Mouse (Mus musculus): ENCODE measurements around the gene Rnf212b. TPM values are rescaled to one million over a fixed set of nuclear protein-coding genes. Genes with fewer than 3 reads are reported as not detected.

Gene Rnf212b
- total and polyA plus RNA-seq, 2 experiments from 2014 or later, result 0.15 TPM; not detected in 1

DNA sequence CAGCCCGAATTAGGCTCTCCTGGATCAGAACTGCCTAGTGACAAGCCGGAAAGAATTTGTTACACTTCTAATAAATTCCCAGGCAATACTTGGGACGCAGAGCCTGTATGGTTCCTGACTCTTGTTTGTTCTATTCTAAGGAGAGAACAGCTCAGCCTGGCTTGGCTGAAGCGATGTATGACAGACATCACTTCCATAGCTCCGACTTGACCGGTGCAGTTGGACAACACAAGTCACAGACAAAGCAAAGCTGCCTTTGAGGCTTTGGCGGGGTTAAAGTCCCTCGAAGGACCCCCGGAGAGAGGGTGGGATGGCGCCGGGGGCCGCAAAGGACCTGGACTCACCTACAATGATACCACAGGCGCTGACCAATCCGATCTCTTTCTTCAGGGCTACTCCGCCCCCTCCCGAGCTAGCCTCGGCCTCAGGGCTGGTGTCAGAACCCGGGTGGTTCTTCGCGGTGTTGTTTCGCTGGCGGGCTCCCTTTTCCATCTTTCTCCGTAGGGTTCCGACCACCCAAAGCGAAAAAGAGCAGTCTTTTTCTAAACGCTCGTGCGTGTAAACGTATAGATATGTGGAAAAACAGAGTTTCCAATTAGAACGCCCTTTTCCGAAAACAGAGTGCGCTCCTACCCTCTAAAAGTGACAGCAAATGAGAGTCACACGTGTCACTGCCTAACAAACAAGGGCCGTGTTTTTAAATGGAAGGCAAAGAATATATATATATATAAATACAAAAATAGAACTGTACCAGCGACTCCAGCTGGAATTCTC lies 32.9 kb upstream of the Rnf212b start:
- H3K4me3 ChIP-seq (ENCODE audit: low read depth, low read length), result peak overlapping the region; percentile 63
- TF ChIP-seq EP300 (IDR thresholded peaks at IDR 0.05; ENCODE audit: low read depth) (no peak), CTCF (IDR thresholded peaks at IDR 0.05; ENCODE audit: low read depth) (no peak)
- H3K9me3 ChIP-seq (replicated peaks; ENCODE audit: control insufficient read depth, low read length), result no peaks in the 10 kb centered on the region
- ATAC-seq (ENCODE audit: insufficient read depth, low read depth) (peak; percentile 52; the same call in 1 of the 2 replicates), DNase-seq (ENCODE audit: low spot score) (no peak)
- peak overlapping the region; percentile 58 for H3K9ac ChIP-seq (replicated peaks; ENCODE audit: low read depth, low read length)
- WGBS, result 3% methylated on average over 35 of the region's 35 CpGs
- peaks cover 5% of the 10 kb centered on the region; the same call in 1 of the 2 replicates for H3K27me3 ChIP-seq (ENCODE audit: control insufficient read depth, insufficient read depth, low read length)
- H3K36me3 ChIP-seq (replicated peaks; ENCODE audit: control insufficient read depth, insufficient read depth, low read length), result no peaks in the 10 kb centered on the region
- H3K27ac ChIP-seq (ENCODE audit: low read depth), result no peak overlapping the region
- H3K4me1 ChIP-seq (ENCODE audit: control insufficient read depth, insufficient read depth), result 0 out of 2 replicates have a peak, but pooled peaks cover 8% of the 10 kb centered on the region
- H3K4me2 ChIP-seq (ENCODE audit: low read depth, low read length), result peak overlapping the region; percentile 92

DNA sequence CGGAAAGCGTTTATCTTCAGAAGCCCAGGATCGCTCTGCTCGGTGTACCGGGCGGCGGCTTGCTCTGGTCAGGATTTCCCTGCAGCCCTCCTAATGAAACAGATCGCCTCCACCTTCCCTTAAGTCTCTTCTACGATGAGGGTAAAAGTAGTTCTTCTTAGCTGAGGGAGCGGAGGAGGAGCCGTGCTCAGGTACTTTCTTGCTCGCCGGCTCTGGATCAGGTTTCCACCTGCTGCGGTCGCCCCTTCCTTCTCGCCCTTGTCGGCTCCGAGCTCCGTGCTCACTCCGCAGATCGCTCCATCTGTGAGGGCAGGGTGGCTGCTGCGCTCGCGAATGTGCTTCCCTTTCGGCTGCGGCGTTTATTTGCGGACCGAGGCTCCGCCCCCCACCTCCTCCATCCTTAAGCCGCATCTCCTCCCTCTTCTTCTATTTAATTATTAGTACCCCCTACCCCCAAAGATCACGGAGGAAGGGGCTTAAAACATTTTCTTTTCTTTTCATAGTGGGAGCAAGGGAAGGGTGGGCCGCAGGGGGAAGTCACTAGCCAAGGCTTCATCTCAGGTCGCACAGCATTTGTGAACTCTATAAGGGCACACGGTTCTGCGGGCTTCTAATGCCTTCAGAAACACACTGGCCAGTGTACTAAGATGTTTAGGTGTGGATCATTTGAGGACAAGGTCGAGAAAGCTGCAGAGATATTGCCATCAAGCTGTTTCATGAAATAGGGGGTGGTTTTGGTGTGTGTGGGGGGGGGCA lies 32.2 kb upstream of the Rnf212b start, which contains the start of gene Slc7a8:
Gene Slc7a8 (minus strand): TSS at position 337 of the 756 bp plus-strand sequence.
- Histone ChIP-seq H3K27me3 (ENCODE audit: control insufficient read depth, insufficient read depth, low read length) (peaks cover 5% of the 10 kb centered on the region; the same call in 1 of the 2 replicates), H3K27ac (ENCODE audit: low read depth) (no peak within 1 kb of the TSS), H3K9me3 (replicated peaks; ENCODE audit: control insufficient read depth, low read length) (no peaks in the 10 kb centered on the region), H3K4me2 (ENCODE audit: low read depth, low read length) (peak within 1 kb of the TSS; percentile 92), H3K9ac (replicated peaks; ENCODE audit: low read depth, low read length) (peak within 1 kb of the TSS; percentile 58), H3K36me3 (replicated peaks; ENCODE audit: control insufficient read depth, insufficient read depth, low read length) (no peaks in the 10 kb centered on the region), H3K4me3 (ENCODE audit: low read depth, low read length) (peak within 1 kb of the TSS; percentile 63), H3K4me1 (ENCODE audit: control insufficient read depth, insufficient read depth) (0 out of 2 replicates have a peak, but pooled peaks cover 8% of the 10 kb centered on the region)
- TF ChIP-seq EP300 (IDR thresholded peaks at IDR 0.05; ENCODE audit: low read depth) (no peak), CTCF (IDR thresholded peaks at IDR 0.05; ENCODE audit: low read depth) (no peak)
- WGBS, result 5% methylated on average over 37 of the region's 37 CpGs
- ATAC-seq (ENCODE audit: insufficient read depth, low read depth) (peak; percentile 52; the same call in 1 of the 2 replicates), DNase-seq (ENCODE audit: low spot score) (peak; percentile 20)

- Histone ChIP-seq H3K36me3 (replicated peaks; ENCODE audit: control insufficient read depth, insufficient read depth, low read length) (no peaks in the 10 kb centered on the region), H3K9me3 (replicated peaks; ENCODE audit: control insufficient read depth, low read length) (no peaks in the 10 kb centered on the region), H3K9ac (replicated peaks; ENCODE audit: low read depth, low read length) (no peak overlapping the region), H3K4me3 (ENCODE audit: low read depth, low read length) (no peak overlapping the region), H3K27me3 (ENCODE audit: control insufficient read depth, insufficient read depth, low read length) (peaks cover 5% of the 10 kb centered on the region; the same call in 1 of the 2 replicates), H3K4me2 (ENCODE audit: low read depth, low read length) (no peak overlapping the region), H3K4me1 (ENCODE audit: control insufficient read depth, insufficient read depth) (0 out of 2 replicates have a peak, but pooled peaks cover 8% of the 10 kb centered on the region), H3K27ac (ENCODE audit: low read depth) (no peak overlapping the region)
- 90% methylated on average over 6 of the region's 6 CpGs for WGBS
- DNase-seq (ENCODE audit: low spot score), result no peak
- ATAC-seq (ENCODE audit: insufficient read depth, low read depth), result no peak
- TF ChIP-seq EP300 (IDR thresholded peaks at IDR 0.05; ENCODE audit: low read depth) (no peak), CTCF (IDR thresholded peaks at IDR 0.05; ENCODE audit: low read depth) (no peak)
These were observed 31.0 kb upstream of the Rnf212b start for GRCm38 (mm10) chr14:54782971-54783370.

DNA sequence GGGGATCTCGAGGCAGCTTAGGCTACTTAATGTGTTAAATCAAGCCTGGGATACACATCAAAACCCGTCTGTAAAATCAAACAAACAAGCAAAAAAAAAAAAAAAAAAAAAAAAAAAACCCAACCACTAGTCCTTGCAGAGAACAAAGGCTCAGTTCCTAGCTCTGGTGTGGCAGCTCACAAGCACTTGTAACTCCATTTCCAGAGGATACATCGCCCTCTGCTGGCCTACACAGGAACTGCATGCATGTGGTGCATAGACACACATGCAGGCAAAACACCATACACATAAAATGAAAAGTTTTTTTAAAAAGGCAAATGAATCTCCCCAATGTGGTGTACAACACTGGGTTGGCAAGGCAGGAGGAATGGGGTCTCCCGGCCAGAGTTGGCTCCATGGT lies 28.0 kb upstream of the Rnf212b start:
- Histone ChIP-seq H3K36me3 (replicated peaks; ENCODE audit: control insufficient read depth, insufficient read depth, low read length) (no peaks in the 10 kb centered on the region), H3K4me1 (ENCODE audit: control insufficient read depth, insufficient read depth) (0 out of 2 replicates have a peak, but pooled peaks cover 2% of the 10 kb centered on the region), H3K9ac (replicated peaks; ENCODE audit: low read depth, low read length) (no peak overlapping the region), H3K27ac (ENCODE audit: low read depth) (peak overlapping the region; percentile 27), H3K4me3 (ENCODE audit: low read depth, low read length) (no peak overlapping the region), H3K9me3 (replicated peaks; ENCODE audit: control insufficient read depth, low read length) (no peaks in the 10 kb centered on the region), H3K27me3 (ENCODE audit: control insufficient read depth, insufficient read depth, low read length) (peaks cover 5% of the 10 kb centered on the region; the same call in 1 of the 2 replicates), H3K4me2 (ENCODE audit: low read depth, low read length) (no peak overlapping the region)
- WGBS, result 62% methylated on average over 4 of the region's 4 CpGs
- peak; percentile 30 for DNase-seq (ENCODE audit: low spot score)
- TF ChIP-seq EP300 (IDR thresholded peaks at IDR 0.05; ENCODE audit: low read depth), result no peak
- peak; percentile 72 for TF ChIP-seq CTCF (IDR thresholded peaks at IDR 0.05; ENCODE audit: low read depth)
- ATAC-seq (ENCODE audit: insufficient read depth, low read depth), result no peak; the same call in 1 of the 2 replicates

DNA sequence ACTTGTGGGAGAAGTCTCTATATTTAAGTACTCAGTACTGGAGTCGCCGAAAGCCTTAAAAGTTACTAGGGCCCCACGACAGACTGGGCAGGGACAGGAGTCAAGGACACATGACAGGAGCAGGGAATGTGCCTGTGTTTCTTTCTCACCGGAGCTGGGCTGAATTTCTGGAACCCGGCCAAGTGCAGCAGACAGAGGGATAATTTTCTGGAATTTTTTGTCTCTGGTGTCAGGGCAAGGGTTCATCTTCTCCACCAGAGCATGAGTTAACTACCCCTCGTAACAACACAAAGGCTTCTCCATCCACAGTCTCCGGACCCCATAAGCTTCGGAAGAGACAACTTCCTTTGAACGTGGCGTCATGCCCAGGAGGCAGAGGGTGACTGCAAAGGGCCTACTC lies 27.5 kb upstream of the Rnf212b start:
- ATAC-seq (ENCODE audit: insufficient read depth, low read depth), result peak; percentile 74
- TF ChIP-seq EP300 (IDR thresholded peaks at IDR 0.05; ENCODE audit: low read depth) (no peak), CTCF (IDR thresholded peaks at IDR 0.05; ENCODE audit: low read depth) (no peak)

More for the DNA sequence above, 27.5 kb upstream of the Rnf212b start:
- DNase-seq (ENCODE audit: low spot score), result peak; percentile 76
- Histone ChIP-seq H3K27ac (ENCODE audit: low read depth) (peak overlapping the region; percentile 27), H3K4me3 (ENCODE audit: low read depth, low read length) (no peak overlapping the region), H3K27me3 (ENCODE audit: control insufficient read depth, insufficient read depth, low read length) (peaks cover 5% of the 10 kb centered on the region; the same call in 1 of the 2 replicates), H3K4me2 (ENCODE audit: low read depth, low read length) (peak overlapping the region; percentile 7; the same call in 1 of the 2 replicates), H3K9me3 (replicated peaks; ENCODE audit: control insufficient read depth, low read length) (no peaks in the 10 kb centered on the region), H3K4me1 (ENCODE audit: control insufficient read depth, insufficient read depth) (no peaks in the 10 kb centered on the region), H3K9ac (replicated peaks; ENCODE audit: low read depth, low read length) (no peak overlapping the region), H3K36me3 (replicated peaks; ENCODE audit: control insufficient read depth, insufficient read depth, low read length) (no peaks in the 10 kb centered on the region)
- 22% methylated on average over 10 of the region's 10 CpGs for WGBS
